Mouse (Mus musculus) MEL (cell line): ENCODE results near the gene Dpp4. TPM values are rescaled to one million over a fixed set of nuclear protein-coding genes. Genes with fewer than 3 reads are reported as not detected.

Source experiments
- DNase-seq: peaks from one replicate; pipeline ENCODE4 v3.0.0; 2011; ENCODE audit warnings: low read depth, low spot score
- H3K27ac ChIP-seq: 2 replicates; pipeline ENCODE4 v1.5.1; 2012; ENCODE audit warnings: low read depth, mild to moderate bottlenecking, control low read depth, low read length, moderate library complexity; ENCODE audit not compliant: control insufficient read depth
- H3K27me3 ChIP-seq, 2 experiments: fragments of 150-350 bp in 1 of 2; sonication (generic) in 1 of 2; 2 replicates each; pipeline ENCODE4 v1.6.1; 2012; ENCODE audit warnings: low read length in 2 of 2, mild to moderate bottlenecking in 2 of 2, improper control_type of control experiment in 1 of 2, moderate library complexity in 1 of 2; ENCODE audit not compliant: insufficient read depth in 2 of 2, control insufficient read depth in 1 of 2
- H3K36me3 ChIP-seq, 2 experiments: 2 replicates each; pipeline ENCODE4 v1.6.1; 2012 to 2014; ENCODE audit warnings: low read length in 2 of 2, improper control_type of control experiment in 1 of 2, inconsistent platforms in 1 of 2, mild to moderate bottlenecking in 1 of 2; ENCODE audit not compliant: insufficient read depth in 2 of 2, control insufficient read depth in 1 of 2
- H3K4me1 ChIP-seq, 2 experiments: fragments of 150-350 bp in 1 of 2; sonication (generic) in 1 of 2; 2 replicates each; pipeline ENCODE4 v1.6.1; 2012; ENCODE audit warnings: low read length in 2 of 2, improper control_type of control experiment in 1 of 2, mild to moderate bottlenecking in 1 of 2; ENCODE audit not compliant: insufficient read depth in 2 of 2, control insufficient read depth in 1 of 2
- H3K4me3 ChIP-seq, 2 experiments: fragments of 150-350 bp in 1 of 2; sonication (generic) in 1 of 2; 2 replicates each; pipeline ENCODE4 v1.5.1; 2012; ENCODE audit warnings: low read depth in 2 of 2, low read length in 2 of 2, mild to moderate bottlenecking in 2 of 2, moderate library complexity in 2 of 2, control low read depth in 1 of 2, improper control_type of control experiment in 1 of 2; ENCODE audit not compliant: control insufficient read depth in 1 of 2, insufficient read depth in 1 of 2
- H3K79me2 ChIP-seq: 2 replicates; pipeline ENCODE4 v1.6.1; 2012; ENCODE audit warnings: mild to moderate bottlenecking, low read length, moderate library complexity; ENCODE audit not compliant: control insufficient read depth, poor library complexity, insufficient read depth
- H3K9ac ChIP-seq: 2 replicates; pipeline ENCODE4 v1.6.1; 2012; ENCODE audit warnings: low read depth, mild to moderate bottlenecking, control low read depth, low read length, moderate library complexity; ENCODE audit not compliant: control insufficient read depth, poor library complexity, severe bottlenecking
- H3K9me3 ChIP-seq: fragments of 150-350 bp; sonication (generic); replicated peaks from 2 replicates; pipeline ENCODE4 v1.6.1; 2012; ENCODE audit warnings: mild to moderate bottlenecking, low read length, improper control_type of control experiment, moderate library complexity; ENCODE audit not compliant: insufficient read depth
- CHD1 ChIP-seq: IDR thresholded peaks from 2 replicates; pipeline ENCODE4 v1.6.1; 2012; ENCODE audit warnings: low read depth, mild to moderate bottlenecking, inconsistent platforms, low read length, improper control_type of control experiment
- CTCF ChIP-seq, 3 experiments: IDR thresholded peaks in 2 of 3; conservative IDR thresholded peaks in 1 of 3; 2 replicates each; pipeline ENCODE4 v1.5.1; 2011 to 2012; ENCODE audit warnings: low read length in 3 of 3, low read depth in 2 of 3, mild to moderate bottlenecking in 2 of 3, improper control_type of control experiment in 1 of 3, inconsistent platforms in 1 of 3, mixed read lengths in 1 of 3, moderate library complexity in 1 of 3; ENCODE audit not compliant: control insufficient read depth in 1 of 3, insufficient read depth in 1 of 3, poor library complexity in 1 of 3, severe bottlenecking in 1 of 3
- EP300 ChIP-seq, 2 experiments: IDR thresholded peaks; 2 replicates each; pipeline ENCODE4 v1.6.1; 2011; ENCODE audit warnings: improper control_type of control experiment in 2 of 2, low read length in 2 of 2, low read depth in 1 of 2, mild to moderate bottlenecking in 1 of 2
- ETS1 ChIP-seq: IDR thresholded peaks from 2 replicates; pipeline ENCODE4 v1.6.1; 2012; ENCODE audit warnings: low read depth, mild to moderate bottlenecking, inconsistent platforms, low read length, improper control_type of control experiment, moderate library complexity
- HCFC1 ChIP-seq: IDR thresholded peaks from 2 replicates; pipeline ENCODE4 v1.6.1; 2012; ENCODE audit warnings: low read depth, mild to moderate bottlenecking, inconsistent platforms, low read length, improper control_type of control experiment, moderate library complexity
- JUND ChIP-seq: IDR thresholded peaks from 2 replicates; pipeline ENCODE4 v1.6.1; 2011; ENCODE audit warnings: low read depth, mild to moderate bottlenecking, improper control_type of control experiment, low read length
- MAFK ChIP-seq: IDR thresholded peaks from 2 replicates; pipeline ENCODE4 v1.6.1; 2011; ENCODE audit warnings: low read depth, mild to moderate bottlenecking, low read length, improper control_type of control experiment, borderline replicate concordance
- MAX ChIP-seq: IDR thresholded peaks from 2 replicates; pipeline ENCODE4 v1.6.1; 2011; ENCODE audit warnings: low read length, improper control_type of control experiment
- MYB ChIP-seq: IDR thresholded peaks from 2 replicates; pipeline ENCODE4 v1.6.1; 2011; ENCODE audit warnings: mild to moderate bottlenecking, low read depth, low read length, improper control_type of control experiment
- NELFE ChIP-seq: IDR thresholded peaks from 2 replicates; pipeline ENCODE4 v1.6.1; 2011; ENCODE audit warnings: low read depth, low read length, improper control_type of control experiment
- POLR2AphosphoS2 ChIP-seq: IDR thresholded peaks from 2 replicates; pipeline ENCODE4 v1.6.1; 2011; ENCODE audit warnings: low read length, improper control_type of control experiment
- RAD21 ChIP-seq: IDR thresholded peaks from 2 replicates; pipeline ENCODE4 v1.6.1; 2011; ENCODE audit warnings: mild to moderate bottlenecking, low read depth, low read length, improper control_type of control experiment
- RCOR1 ChIP-seq: IDR thresholded peaks from 2 replicates; pipeline ENCODE4 v1.6.1; 2012; ENCODE audit warnings: low read depth, mild to moderate bottlenecking, inconsistent platforms, low read length, improper control_type of control experiment
- SIN3A ChIP-seq: IDR thresholded peaks from 2 replicates; pipeline ENCODE4 v1.6.1; 2012; ENCODE audit warnings: low read length, improper control_type of control experiment, inconsistent platforms
- SMC3 ChIP-seq: IDR thresholded peaks from 2 replicates; pipeline ENCODE4 v1.6.1; 2011; ENCODE audit warnings: low read depth, low read length, improper control_type of control experiment
- TBP ChIP-seq: IDR thresholded peaks from 2 replicates; pipeline ENCODE4 v1.8.0; 2011; ENCODE audit warnings: low read depth, low read length, improper control_type of control experiment
- TCF12 ChIP-seq: IDR thresholded peaks from 2 replicates; pipeline ENCODE4 v1.6.1; 2014; ENCODE audit warnings: low read depth, mild to moderate bottlenecking, inconsistent platforms, low read length, improper control_type of control experiment, moderate library complexity
- UBTF ChIP-seq: IDR thresholded peaks from 2 replicates; pipeline ENCODE4 v1.6.1; 2012; ENCODE audit warnings: low read depth, mild to moderate bottlenecking, inconsistent platforms, low read length, improper control_type of control experiment, moderate library complexity, borderline replicate concordance; ENCODE audit not compliant: insufficient read depth
- USF1 ChIP-seq: IDR thresholded peaks from 2 replicates; pipeline ENCODE4 v1.6.1; 2014; ENCODE audit warnings: low read depth, mild to moderate bottlenecking, inconsistent platforms, low read length, improper control_type of control experiment, moderate library complexity
- USF2 ChIP-seq, 2 experiments: IDR thresholded peaks; 2 replicates each; pipeline ENCODE4 v1.6.1; 2011 to 2012; ENCODE audit warnings: improper control_type of control experiment in 2 of 2, low read length in 2 of 2, borderline replicate concordance in 1 of 2, inconsistent platforms in 1 of 2, low read depth in 1 of 2, mild to moderate bottlenecking in 1 of 2; ENCODE audit not compliant: insufficient read depth in 1 of 2
- ZC3H11A ChIP-seq: IDR thresholded peaks from 2 replicates; pipeline ENCODE4 v1.6.1; 2012; ENCODE audit warnings: low read depth, mild to moderate bottlenecking, inconsistent platforms, low read length, improper control_type of control experiment
- ZKSCAN1 ChIP-seq: IDR thresholded peaks from 2 replicates; pipeline ENCODE4 v1.6.1; 2012; ENCODE audit warnings: low read depth, mild to moderate bottlenecking, inconsistent platforms, low read length, improper control_type of control experiment, moderate library complexity
- ZMIZ1 ChIP-seq: IDR thresholded peaks from 2 replicates; pipeline ENCODE4 v1.6.1; 2012; ENCODE audit warnings: low read depth, mild to moderate bottlenecking, inconsistent platforms, low read length, improper control_type of control experiment, moderate library complexity
- ZNF384 ChIP-seq: IDR thresholded peaks from 2 replicates; pipeline ENCODE4 v1.6.1; 2012; ENCODE audit warnings: low read depth, mild to moderate bottlenecking, inconsistent platforms, low read length, improper control_type of control experiment
- polyA plus RNA-seq, 2 experiments: library from polyadenylated mRNA; stranded (reverse) in 1 of 2; unstranded in 1 of 2; fragments of >175 nt in 1 of 2; fragments of >200 nt in 1 of 2; gene quantifications; 2 replicates each; pipeline versions ENCODE4 v1.2.1 to v1.2.4; 2012; ENCODE audit warnings: low replicate concordance in 2 of 2, low read depth in 1 of 2; ENCODE audit not compliant: insufficient read length in 2 of 2, insufficient read depth in 1 of 2, missing spikeins in 1 of 2
- total RNA-seq: library from RNA; depleted of rRNA; stranded (reverse); fragments of 300-350 nt; gene quantifications from 2 replicates; pipeline ENCODE4 v1.2.3, GENCODE M21; 2012

Gene Dpp4
- total and polyA plus RNA-seq, 3 experiments, result 40.4 to 99.1 (median 64.1) TPM

DNA sequence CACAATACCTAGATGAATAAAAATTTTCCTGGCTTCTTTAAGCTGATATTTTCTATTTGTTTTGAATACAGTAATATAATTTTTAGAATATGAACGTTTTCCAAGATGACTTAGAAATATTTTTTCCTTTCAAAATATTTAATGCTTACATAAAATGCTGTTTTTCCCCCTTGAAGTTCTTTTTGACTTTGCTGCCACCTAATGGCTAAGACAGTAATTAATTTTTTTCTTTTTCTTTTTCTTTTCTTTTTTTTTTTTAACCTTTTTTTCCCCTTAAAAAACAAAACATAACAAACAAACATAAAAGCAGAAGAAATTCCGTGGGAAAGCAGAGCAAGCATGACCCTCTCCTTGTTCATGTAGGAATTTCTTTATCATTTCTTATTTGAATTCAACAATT lies 126.2 kb downstream of the Dpp4 start:
- peak; percentile 65 for TF ChIP-seq ZC3H11A
- peak; percentile 94 for TF ChIP-seq ZNF384
- no peak for TF ChIP-seq MAX
- 0 out of 2 replicates have a peak, but pooled peaks have one; percentile 19 for TF ChIP-seq TBP
- no peak for TF ChIP-seq ZKSCAN1
- TF ChIP-seq RAD21, result peak; percentile 88
- peak in 1 of 3 experiments; percentile 58; a peak in 3 of 6 replicates for TF ChIP-seq CTCF (IDR thresholded peaks at IDR 0.05 in 2 of 3, conservative IDR thresholded peaks at IDR 0.05 in 1 of 3; ENCODE audit: control insufficient read depth in 1 of 3, insufficient read depth in 1 of 3, low read depth in 2 of 3, low read length in 3 of 3, poor library complexity in 1 of 3, severe bottlenecking in 1 of 3)
- peak; percentile 49 for TF ChIP-seq SMC3
- TF ChIP-seq SIN3A, result peak; percentile 15; the same call in 1 of the 2 replicates
- peak; percentile 59 for DNase-seq

DNA sequence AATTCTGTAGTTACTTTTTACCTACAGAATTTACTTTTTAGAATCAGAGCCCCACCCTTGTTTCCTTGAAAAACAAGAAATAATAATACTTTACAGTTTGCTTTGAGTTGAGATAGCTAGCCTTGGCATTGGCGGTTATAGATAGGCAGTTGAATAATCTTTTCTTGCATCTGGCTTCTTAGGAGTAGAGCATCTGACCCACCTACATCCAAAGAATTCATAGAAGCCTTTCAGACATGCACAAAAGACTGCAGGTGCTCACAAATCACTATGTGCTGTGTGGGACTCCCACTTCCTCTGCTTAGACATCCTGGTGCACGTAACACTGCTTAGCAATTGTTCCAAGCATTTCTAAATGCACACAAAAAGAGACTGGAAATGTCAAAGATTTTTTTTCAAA lies 127.0 kb downstream of the Dpp4 start:
- Histone ChIP-seq H3K4me1 (peaks cover 5 to 6% of the 10 kb centered on the region in 2 experiments; a peak in 3 of 4 replicates), H3K9me3 (no peaks in the 10 kb centered on the region), H3K79me2 (no peaks in the 10 kb centered on the region), H3K27me3 (no peaks in the 10 kb centered on the region), H3K36me3 (peaks cover 0 to 12% of the 10 kb centered on the region in 2 experiments; a peak in 2 of 4 replicates), H3K9ac (no peak overlapping the region), H3K4me3 (peak overlapping the region in 1 of 2 experiments; percentile 31; a peak in 2 of 4 replicates), H3K27ac (no peak overlapping the region)
- TF ChIP-seq RCOR1 (peak; percentile 39; the same call in 1 of the 2 replicates), HCFC1 (no peak), ZMIZ1 (no peak), ETS1 (0 out of 2 replicates have a peak, but pooled peaks have one; percentile 42), JUND (no peak), UBTF (no peak), POLR2AphosphoS2 (no peak), EP300 (IDR thresholded peaks at IDR 0.05; ENCODE audit: low read depth in 1 of 2, low read length in 2 of 2) (peak; percentile 68 to 85), TCF12 (peak; percentile 71; the same call in 1 of the 2 replicates), USF1 (no peak), ZNF384 (0 out of 2 replicates have a peak, but pooled peaks have one; percentile 33), USF2 (IDR thresholded peaks at IDR 0.05; ENCODE audit: borderline replicate concordance in 1 of 2, insufficient read depth in 1 of 2, low read depth in 1 of 2, low read length in 2 of 2) (no peak), SIN3A (peak; percentile 46; the same call in 1 of the 2 replicates), RAD21 (no peak), MAFK (no peak), ZC3H11A (no peak), NELFE (no peak), TBP (no peak), ZKSCAN1 (no peak), MYB (peak; percentile 81), SMC3 (0 out of 2 replicates have a peak, but pooled peaks have one; percentile 19), CHD1 (no peak)
- peak; percentile 52 for DNase-seq

More for the DNA sequence above, 126.2 kb downstream of the Dpp4 start:
- no peaks in the 10 kb centered on the region for H3K79me2 ChIP-seq
- H3K27ac ChIP-seq, result no peak overlapping the region
- H3K9me3 ChIP-seq, result no peaks in the 10 kb centered on the region
- H3K4me1 ChIP-seq, result peaks cover 5 to 6% of the 10 kb centered on the region in 2 experiments; a peak in 3 of 4 replicates
- H3K9ac ChIP-seq, result peak overlapping the region; percentile 22; the same call in 1 of the 2 replicates
- H3K4me3 ChIP-seq, result no peak overlapping the region; a peak in 1 of 4 replicates
- H3K36me3 ChIP-seq, result peaks cover 0 to 12% of the 10 kb centered on the region in 2 experiments; a peak in 2 of 4 replicates
- no peaks in the 10 kb centered on the region for H3K27me3 ChIP-seq
